Mouse (Mus musculus) limb, embryonic 12.5 days (tissue): ENCODE measurements around the gene Hnrnpu. TPM values are rescaled to one million over a fixed set of nuclear protein-coding genes. Genes with fewer than 3 reads are reported as not detected.

Source experiments
- ATAC-seq: fragments of 200-750 bp; cut with Nextera tagmentation; 2 replicates; pipeline ENCODE4 v1.8.0; 2017; ENCODE audit warnings: low read depth, moderate TSS enrichment; ENCODE audit not compliant: insufficient number of reproducible peaks, insufficient read depth, low FRiP score, low TSS enrichment
- H3K27ac ChIP-seq: fragments of 300-500 bp; sonication (generic); 2 replicates; pipeline ENCODE4 v1.5.1; 2016; ENCODE audit warnings: mild to moderate bottlenecking, moderate library complexity
- H3K27me3 ChIP-seq: fragments of 300-500 bp; sonication (generic); 2 replicates; pipeline ENCODE4 v1.6.1; 2016; ENCODE audit warnings: mild to moderate bottlenecking, moderate library complexity
- H3K36me3 ChIP-seq: fragments of 300-500 bp; sonication (generic); 2 replicates; pipeline ENCODE4 v1.6.1; 2016; ENCODE audit warnings: mild to moderate bottlenecking, moderate library complexity
- H3K4me1 ChIP-seq: fragments of 300-500 bp; sonication (generic); replicated peaks from 2 replicates; pipeline ENCODE4 v1.6.1; 2016
- H3K4me2 ChIP-seq: fragments of 300-500 bp; sonication (generic); 2 replicates; pipeline ENCODE4 v1.6.1; 2016; ENCODE audit warnings: mild to moderate bottlenecking, moderate library complexity
- H3K4me3 ChIP-seq: fragments of 300-500 bp; sonication (generic); replicated peaks from 2 replicates; pipeline ENCODE4 v1.5.1; 2016; ENCODE audit warnings: mild to moderate bottlenecking
- H3K9ac ChIP-seq: fragments of 300-500 bp; sonication (generic); replicated peaks from 2 replicates; pipeline ENCODE4 v1.6.1; 2016; ENCODE audit warnings: mild to moderate bottlenecking, moderate library complexity
- H3K9me3 ChIP-seq: fragments of 300-500 bp; sonication (generic); 2 replicates; pipeline ENCODE4 v1.6.1; 2016; ENCODE audit warnings: mild to moderate bottlenecking, moderate library complexity
- WGBS: fragments of 180-500 bp; shearing (Covaris S2); methylation state at CpG from one replicate; pipeline ENCODE4 v1.1.7; 2016; 5-methylcytosine and 5-hydroxymethylcytosine counted together
- microRNA-seq: library from miRNA; unstranded; fragments of <30 nt; microRNA quantifications from one replicate; pipeline ENCODE4, GENCODE M21; 2017
- polyA plus RNA-seq: library from polyadenylated mRNA; unstranded; fragments of >200 nt; fragmentation: Nextera tagmentation; extraction: Ambion mirVana; gene quantifications from 2 replicates; pipeline ENCODE4 v1.2.1, GENCODE M21; 2016

The Hnrnpu gene
- polyA plus RNA-seq, 1 experiment from 2014 or later, result 869 TPM

GRCm38 (mm10) chr1:178275174-178275730, 62.3 kb downstream of the Hnrnpu start:
- Histone ChIP-seq H3K4me2 (peak overlapping the region; percentile 81), H3K4me1 (0 out of 2 replicates have a peak, but pooled peaks cover 3% of the 10 kb centered on the region), H3K9ac (no peak overlapping the region), H3K27ac (no peak overlapping the region), H3K9me3 (no peaks in the 10 kb centered on the region), H3K4me3 (peak overlapping the region; percentile 66), H3K36me3 (no peaks in the 10 kb centered on the region), H3K27me3 (peaks cover 17% of the 10 kb centered on the region)
- WGBS, result 14% methylated on average over 8 of the region's 9 CpGs
- no peak for ATAC-seq

Small RNAs within 50 kb of the gene (microRNA-seq; reads per million reads assigned to microRNA genes)
- not detected for gene Gm27458

Other genes starting within 250 kb of the Hnrnpu start
- gene Desi2, start 150.4 kb downstream of the Hnrnpu start, polyA plus RNA-seq, result 19.0 and 22.1 TPM in 2 replicates
- 124 and 132 TPM in 2 replicates for gene Cox20, start 18.7 kb downstream of the Hnrnpu start, polyA plus RNA-seq
- gene Efcab2, start 68.3 kb upstream of the Hnrnpu start, polyA plus RNA-seq, result 4.7 and 7.1 TPM in 2 replicates
- 32.0 and 33.2 TPM in 2 replicates for gene Kif26b, start 191.3 kb upstream of the Hnrnpu start, polyA plus RNA-seq